Mouse (Mus musculus): Measurements from ENCODE around the gene Iars2.

DNA sequence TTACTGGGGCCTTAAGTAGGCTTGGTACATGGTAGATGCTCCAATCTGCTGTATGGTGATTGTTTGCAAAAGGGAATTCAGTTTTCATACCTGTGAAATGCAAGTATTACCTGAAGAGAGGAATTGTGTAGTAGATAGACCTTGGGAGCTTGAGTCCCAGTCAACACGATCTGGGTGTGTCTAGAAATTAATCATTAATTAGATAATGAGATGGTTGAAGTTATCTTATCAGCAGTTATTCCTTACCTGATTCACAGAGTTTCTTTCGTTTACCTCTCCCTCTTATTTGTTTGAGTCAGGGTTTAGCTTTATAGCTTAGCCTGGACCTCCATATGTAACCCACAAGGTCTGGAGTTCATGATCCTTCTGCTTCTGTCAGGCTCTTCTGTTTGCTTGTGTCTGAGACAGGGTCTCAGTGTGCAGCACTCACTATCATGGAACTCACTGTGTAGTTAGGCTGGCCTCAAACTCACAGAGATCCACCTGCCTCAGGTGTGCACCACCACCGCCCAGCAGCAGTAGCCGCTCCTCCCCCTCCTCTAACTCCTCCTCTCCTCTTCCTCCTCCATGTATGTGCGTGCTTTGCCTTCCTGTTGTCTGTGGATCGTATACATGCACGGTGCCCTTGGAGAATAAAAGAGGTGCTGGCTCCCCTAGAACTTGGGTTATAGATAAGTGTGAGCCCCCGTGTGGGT is 58.6 kb downstream of the Iars2 start:
- no peak for TF ChIP-seq CTCF (IDR thresholded peaks at IDR 0.05; ENCODE audit: low read depth, low read length)
- no peak for TF ChIP-seq POLR2A (IDR thresholded peaks at IDR 0.05; ENCODE audit: extremely low read depth, insufficient read depth, low read length)
